Mouse (Mus musculus): ENCODE results near the gene Hist2h2ac. TPM values are rescaled to one million over a fixed set of nuclear protein-coding genes. Genes with fewer than 3 reads are reported as not detected.
A peak's percentile ranks its signal among the peaks of the same experiment; 100 is the strongest.

Hist2h2ac gene
- total RNA-seq, 2 experiments from 2014 or later = 21.9 to 28.0 TPM

DNA sequence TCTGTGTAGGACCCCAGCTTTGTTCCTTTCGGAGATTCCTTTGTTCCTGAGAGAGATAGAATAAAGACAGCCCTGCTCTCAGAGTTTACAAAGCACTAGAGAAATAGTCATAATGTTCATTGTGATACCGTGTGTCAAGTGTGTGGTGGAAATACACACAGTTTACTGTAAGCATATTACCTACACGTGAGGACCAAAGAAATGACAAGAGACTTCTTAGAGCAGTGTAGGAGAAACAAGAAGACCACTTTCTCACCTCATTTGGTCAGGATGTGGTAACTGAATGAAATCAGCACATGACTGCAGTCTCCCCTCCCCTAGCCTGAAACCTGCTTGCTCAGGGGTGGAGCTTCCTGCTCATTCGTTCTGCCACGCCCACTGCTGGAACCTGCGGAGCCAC, 22.5 kb downstream of the Hist2h2ac start:
- peak overlapping the region; percentile 93; the same call in 1 of the 2 replicates for H3K27ac ChIP-seq
- TF ChIP-seq CTCF (conservative IDR thresholded peaks at IDR 0.05) = no peak
- peak overlapping the region; percentile 80 for H3K4me3 ChIP-seq
- no peak for DNase-seq (ENCODE audit: low spot score in 2 of 2)

DNA sequence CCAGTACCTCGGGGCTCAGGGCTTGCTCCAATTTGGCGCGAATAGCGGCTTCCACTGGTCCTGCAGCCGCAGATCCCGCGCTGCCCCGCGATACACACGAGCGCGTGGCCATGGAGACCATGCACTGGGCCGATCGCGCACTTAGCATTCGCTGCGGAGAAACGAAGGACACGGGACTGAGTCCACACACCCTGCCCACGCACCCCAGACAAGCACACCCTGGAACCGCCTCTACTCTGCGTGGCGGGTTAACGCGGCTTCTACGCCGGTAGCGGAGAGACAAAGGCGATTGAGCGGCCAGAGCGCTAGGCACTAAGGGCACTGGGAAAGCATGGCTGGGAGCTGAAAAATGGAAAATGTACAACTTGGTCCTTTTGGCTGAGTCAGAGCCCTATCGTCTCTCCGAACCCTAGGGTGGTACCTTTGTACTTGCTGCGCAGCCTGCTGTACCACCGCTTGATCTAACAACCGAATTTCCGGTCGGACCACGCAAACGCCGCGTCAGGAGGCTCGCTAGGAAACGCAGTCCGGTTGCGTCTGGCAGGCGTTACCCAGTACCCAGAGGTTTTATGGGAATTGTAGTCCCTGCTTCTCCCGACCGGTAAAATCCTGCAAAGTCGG, 23.4 kb downstream of the Hist2h2ac start:
- peak; percentile 91 to 96 for DNase-seq (ENCODE audit: low spot score in 2 of 2)
- Histone ChIP-seq H3K4me3 (peak overlapping the region; percentile 80), H3K27ac (peak overlapping the region; percentile 93)
- TF ChIP-seq CTCF (conservative IDR thresholded peaks at IDR 0.05) = peak; percentile 50

DNA sequence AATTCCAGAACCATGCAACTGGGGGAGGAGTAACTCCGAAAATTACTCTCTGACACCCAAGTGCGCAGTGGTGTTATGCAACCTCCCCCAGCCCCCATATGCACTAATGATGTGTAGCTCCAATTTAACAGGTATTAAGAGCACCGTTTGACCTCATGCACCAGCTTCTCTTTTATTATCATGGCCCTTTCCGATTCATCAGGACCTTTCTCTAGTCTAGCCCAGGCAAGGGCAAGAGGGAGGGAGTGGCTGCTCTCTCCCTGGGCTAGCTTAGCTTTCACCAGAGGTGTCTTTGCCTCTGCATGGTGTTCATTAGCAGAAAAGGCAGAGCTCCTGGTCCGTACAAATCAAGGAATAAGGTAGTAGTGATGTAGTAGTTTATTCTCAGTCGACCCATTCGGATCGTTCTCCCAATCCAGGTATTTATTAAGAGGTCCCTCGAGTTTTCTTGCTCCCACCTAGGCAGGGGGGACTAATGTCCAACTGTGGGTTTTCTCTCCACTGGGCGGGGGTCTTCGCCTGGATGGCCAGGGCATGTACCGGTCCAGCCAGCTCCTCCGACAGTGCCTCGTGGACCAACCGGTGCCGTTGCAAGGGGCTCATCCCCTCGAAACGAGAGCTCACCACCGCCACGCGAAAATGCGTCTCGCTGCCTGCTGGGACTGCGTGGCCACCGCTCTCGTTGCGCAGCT, 24.1 kb downstream of the Hist2h2ac start:
- TF ChIP-seq CTCF (conservative IDR thresholded peaks at IDR 0.05) = no peak
- peak overlapping the region; percentile 93 for H3K27ac ChIP-seq
- DNase-seq (ENCODE audit: low spot score in 2 of 2) = no peak

DNA sequence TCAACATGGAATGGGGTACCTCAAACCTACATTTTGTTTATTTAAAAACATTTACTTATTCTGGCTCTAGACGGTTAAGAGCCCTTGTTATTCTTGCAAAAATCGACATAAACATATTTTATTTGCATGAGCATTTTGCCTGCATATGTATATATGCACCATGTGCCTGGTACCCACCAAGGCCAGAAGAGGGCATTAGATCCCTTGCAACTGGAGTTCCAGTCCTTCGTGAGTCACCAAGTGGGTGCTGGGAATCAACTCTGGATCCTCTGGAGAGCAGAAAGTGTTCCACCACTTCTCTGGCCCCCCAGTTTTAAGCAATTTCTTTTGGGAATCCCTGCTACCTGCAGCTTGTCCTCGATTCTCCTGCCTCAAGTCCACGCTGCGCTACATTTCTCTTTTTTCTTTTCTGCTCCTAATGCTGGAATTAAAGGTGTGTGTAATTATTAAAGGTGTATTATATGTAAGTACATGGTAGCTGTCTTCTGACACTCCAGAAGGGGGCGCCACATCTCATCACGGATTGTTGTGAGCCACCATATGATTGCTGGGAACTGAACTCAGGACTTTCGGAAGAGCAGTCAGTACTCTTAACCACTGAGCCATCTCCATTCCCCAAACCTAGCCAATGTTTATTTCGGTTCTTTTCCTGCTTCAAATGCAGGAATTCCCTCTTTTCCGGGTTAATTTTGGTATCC, 24.9 kb downstream of the Hist2h2ac start:
- DNase-seq (ENCODE audit: low spot score in 2 of 2) = no peak
- peak overlapping the region; percentile 93 for H3K27ac ChIP-seq
- H3K4me3 ChIP-seq = no peak overlapping the region; the same call in 1 of the 2 replicates
- TF ChIP-seq CTCF (conservative IDR thresholded peaks at IDR 0.05) = peak; percentile 67

More for the DNA sequence above, 24.1 kb downstream of the Hist2h2ac start:
- peak overlapping the region; percentile 80 for H3K4me3 ChIP-seq

DNA sequence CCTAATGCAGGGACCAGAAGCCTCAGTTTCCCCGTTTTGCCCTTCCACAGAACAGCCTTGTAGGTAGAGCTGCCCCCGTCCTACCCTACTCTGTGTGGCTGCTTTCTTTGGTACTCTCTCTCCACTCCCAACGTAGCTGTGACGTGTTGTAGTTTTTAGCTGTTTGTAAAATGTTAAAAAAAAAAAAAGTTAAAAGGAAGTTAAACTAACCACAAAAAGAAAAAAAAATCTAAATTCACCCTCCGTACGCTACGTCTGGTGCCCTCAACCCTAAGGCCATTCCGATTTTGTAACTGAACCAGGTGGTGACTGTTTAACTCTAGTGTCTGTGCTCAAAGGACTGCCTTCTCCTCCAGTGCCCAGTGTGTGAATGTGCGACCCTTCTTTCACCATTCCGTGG, 25.7 kb downstream of the Hist2h2ac start:
- no peak for TF ChIP-seq CTCF (conservative IDR thresholded peaks at IDR 0.05)
- no peak overlapping the region for H3K27ac ChIP-seq
- H3K4me3 ChIP-seq = no peak overlapping the region
- no peak for DNase-seq (ENCODE audit: low spot score in 2 of 2)

DNA sequence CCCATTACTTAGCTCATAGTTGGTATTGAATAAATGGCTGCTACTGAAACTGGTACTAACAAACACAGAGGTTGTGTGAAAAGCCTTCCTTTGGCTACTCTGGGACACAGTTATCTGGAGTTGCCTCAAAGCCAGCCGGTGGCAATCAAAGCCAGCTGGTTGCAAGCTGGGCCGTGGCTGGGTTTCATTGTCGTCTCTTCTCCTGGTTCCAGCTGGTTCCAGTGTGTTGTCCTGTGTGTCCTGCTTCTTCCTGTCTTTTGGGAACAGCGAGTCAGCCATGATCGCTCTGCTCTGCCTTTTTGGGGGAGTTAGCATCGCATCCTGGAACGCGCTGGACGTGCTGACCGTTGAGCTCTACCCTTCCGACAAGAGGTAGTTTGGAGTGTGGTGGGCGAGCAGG, 27.7 kb downstream of the Hist2h2ac start:
- no peak overlapping the region for H3K4me3 ChIP-seq
- no peak for DNase-seq (ENCODE audit: low spot score in 2 of 2)
- no peak for TF ChIP-seq CTCF (conservative IDR thresholded peaks at IDR 0.05)
- H3K27ac ChIP-seq = no peak overlapping the region

DNA sequence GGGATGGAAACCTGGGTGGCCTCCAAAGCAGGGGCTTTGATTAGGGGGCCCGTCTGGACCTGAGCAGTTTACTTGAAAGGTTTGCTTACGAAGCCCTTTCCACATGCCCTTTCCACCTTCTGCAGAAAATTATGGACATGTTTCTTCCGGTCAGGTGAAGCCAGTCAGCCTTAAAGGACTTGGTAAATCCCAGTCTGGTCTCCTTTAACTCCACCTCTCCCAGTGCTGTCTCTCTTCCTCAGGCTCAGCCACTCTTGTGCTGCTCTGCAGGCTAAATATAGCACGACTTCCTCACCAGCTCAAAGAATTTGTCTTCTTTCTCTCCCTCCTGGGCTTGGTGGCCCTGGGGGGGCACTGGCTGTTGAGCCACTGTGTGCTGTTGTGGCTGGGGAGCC, 38.3 kb downstream of the Hist2h2ac start:
- TF ChIP-seq CTCF (conservative IDR thresholded peaks at IDR 0.05) = no peak
- no peak for DNase-seq (ENCODE audit: low spot score in 2 of 2)
- Histone ChIP-seq H3K27ac (peak overlapping the region; percentile 97), H3K4me3 (peak overlapping the region; percentile 82)

DNA sequence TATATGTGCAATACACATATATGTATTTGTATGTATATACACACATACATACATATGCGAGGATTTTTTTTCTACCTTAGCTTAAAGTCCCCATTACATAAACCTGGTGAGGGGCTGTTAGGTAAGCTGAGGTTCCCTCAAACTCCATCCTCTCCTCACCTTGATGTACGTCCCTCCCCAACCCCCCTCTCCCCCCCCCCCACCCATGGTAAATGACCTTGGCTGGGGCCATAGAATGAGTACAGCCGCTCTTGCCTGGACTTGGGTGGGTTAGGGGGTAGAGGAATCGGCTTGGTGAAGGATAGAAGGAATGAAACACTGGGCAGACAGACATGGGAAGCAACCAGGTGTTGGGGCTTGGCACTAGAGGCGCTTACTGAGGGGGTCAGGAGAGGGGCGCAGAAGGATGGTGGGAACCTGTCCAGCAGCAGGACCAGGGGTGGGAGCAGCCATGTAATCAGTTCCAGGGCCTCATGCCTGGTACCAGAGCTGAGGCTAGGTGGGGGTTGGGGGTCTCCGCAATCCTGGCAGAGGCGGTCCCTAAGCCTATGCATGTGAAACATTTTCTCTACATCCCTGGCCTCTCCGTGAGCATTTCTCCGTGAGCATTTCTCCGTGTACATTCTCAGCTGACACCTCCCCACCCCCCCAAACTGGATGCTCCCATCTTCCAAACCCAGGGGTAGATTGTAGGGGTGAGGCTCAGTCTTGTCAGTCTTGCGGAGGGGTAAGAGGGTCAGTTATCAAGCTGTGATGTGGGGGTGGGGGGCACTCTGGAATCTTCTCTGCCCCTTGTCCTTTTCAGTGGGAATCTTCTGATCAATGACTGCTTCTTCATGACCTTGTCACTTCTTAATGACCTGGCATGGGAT, 38.9 kb downstream of the Hist2h2ac start:
- Histone ChIP-seq H3K4me3 (peak overlapping the region; percentile 82), H3K27ac (peak overlapping the region; percentile 97)
- TF ChIP-seq CTCF (conservative IDR thresholded peaks at IDR 0.05) = no peak
- no peak for DNase-seq (ENCODE audit: low spot score in 2 of 2)

DNA sequence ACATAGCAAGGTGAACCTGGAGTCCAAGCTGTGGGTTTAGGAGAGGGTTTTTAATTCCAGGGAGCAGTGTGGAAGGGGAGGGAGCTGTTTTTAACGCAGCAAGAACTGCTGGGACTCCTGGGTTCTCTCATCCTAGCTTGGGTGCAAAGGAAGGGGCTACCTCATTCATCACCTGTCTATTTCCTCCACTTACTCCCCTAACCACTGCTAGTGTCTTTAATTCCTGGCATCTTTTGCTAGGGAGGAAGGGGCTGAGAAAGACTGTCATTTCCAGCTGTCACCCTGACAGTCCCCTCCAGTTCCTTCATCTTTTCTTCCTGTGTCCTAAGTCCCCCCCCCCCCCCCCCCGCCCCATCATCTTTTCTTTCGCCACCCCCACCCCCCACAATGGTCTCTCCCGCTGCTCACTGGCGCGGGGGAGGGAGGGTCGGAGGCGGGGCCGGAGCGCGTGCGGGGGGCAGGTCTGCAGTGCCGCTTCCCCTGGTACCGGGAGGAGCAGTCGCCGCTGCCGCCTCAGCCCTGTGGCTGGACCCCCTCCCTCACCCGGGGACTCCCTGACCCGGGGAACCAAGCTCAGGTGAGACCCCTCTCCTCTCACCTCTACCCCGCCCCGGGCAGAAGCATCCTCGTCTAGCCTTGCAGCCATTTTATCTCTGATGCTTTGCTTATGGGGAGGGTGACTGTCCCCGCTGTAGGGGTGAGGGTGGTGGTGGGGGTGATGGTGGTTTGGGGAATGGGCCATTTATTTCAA, 39.8 kb downstream of the Hist2h2ac start, which contains the start of gene Sv2a:
TSS of gene Sv2a (plus strand) at position 425 of the 751 bp plus-strand sequence.
- TF ChIP-seq CTCF (conservative IDR thresholded peaks at IDR 0.05) = no peak
- H3K4me3 ChIP-seq = peak within 1 kb of the TSS; percentile 82
- peak; percentile 69 to 80 for DNase-seq (ENCODE audit: low spot score in 2 of 2)
- peak within 1 kb of the TSS; percentile 97 for H3K27ac ChIP-seq

DNA sequence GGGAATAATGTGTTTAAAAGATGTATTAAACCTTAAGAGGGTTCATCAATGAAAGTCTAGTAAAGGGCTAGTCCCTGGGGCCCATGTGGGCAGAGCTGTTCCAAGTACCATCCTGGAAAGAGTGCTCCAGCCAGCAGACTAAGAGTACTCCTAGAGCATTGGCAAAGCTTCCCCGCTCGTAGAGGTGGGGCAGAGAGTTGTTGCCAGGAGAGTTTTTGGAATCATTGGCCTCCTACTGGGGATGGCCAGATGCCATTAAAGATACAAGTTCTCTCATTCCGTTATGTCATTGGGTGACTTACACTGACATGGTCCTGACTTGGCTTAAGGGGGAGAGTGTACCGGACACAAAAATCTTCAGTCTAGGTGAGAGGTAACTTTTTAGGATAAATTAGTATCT, 41.1 kb downstream of the Hist2h2ac start:
- no peak for DNase-seq (ENCODE audit: low spot score in 2 of 2)
- no peak overlapping the region for H3K4me3 ChIP-seq
- 0 out of 2 replicates have a peak overlapping the region, but pooled peaks have one; percentile 97 for H3K27ac ChIP-seq
- no peak for TF ChIP-seq CTCF (conservative IDR thresholded peaks at IDR 0.05)

DNA sequence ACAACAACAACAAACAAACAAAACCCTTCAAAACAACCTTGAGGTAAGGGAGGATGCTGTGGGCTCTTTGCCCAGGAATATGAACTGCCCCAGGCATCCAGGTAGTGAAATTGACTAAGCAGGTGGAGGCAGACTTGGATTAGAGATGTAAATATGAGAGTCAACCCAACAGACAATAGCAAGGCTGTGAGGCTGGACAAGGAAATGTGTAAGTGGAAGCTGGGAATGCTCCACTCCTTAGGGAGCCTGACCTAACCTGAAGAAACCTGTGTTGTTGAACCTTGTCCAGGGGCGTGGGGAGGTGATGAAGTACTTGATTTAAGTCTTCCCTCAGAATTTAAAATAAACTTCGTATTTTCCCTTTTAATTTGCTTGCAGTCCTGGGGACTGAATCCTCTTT, 41.8 kb downstream of the Hist2h2ac start:
- no peak for DNase-seq (ENCODE audit: low spot score in 2 of 2)

DNA sequence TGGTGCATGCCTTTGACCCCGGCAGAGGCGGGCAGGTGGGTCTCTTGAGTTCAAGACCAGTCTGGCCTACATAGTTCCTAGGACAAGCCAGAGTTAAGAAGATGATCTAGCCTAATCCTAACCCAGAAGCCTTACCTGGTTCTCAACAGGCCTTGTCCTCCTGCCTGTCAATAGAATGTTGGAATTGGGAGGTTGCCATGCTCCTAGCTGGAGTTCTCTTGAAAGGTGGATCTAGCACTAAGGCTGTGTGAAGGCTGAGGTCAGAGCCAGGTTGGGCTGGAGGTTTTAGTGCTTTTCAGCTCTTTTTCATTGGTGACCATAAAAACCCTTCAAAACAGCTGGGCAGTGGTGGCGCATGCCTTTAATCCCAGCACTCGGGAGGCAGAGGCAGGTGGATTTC, 42.3 kb downstream of the Hist2h2ac start:
- DNase-seq (ENCODE audit: low spot score in 2 of 2) = no peak
- H3K27ac ChIP-seq = no peak overlapping the region
- no peak overlapping the region for H3K4me3 ChIP-seq
- TF ChIP-seq CTCF (conservative IDR thresholded peaks at IDR 0.05) = no peak

More for the DNA sequence above, 41.8 kb downstream of the Hist2h2ac start:
- TF ChIP-seq CTCF (conservative IDR thresholded peaks at IDR 0.05) = no peak
- no peak overlapping the region for H3K4me3 ChIP-seq
- H3K27ac ChIP-seq = 0 out of 2 replicates have a peak overlapping the region, but pooled peaks have one; percentile 97

All from layer of hippocampus, adult 2 months (tissue).